Mouse (Mus musculus) kidney, adult 18-20 months (tissue): Measurements from ENCODE around the gene Tgif1.

Experiments
- DNase-seq: peaks from one replicate; pipeline ENCODE4 v3.0.0; 2021

Tgif1 gene

DNA sequence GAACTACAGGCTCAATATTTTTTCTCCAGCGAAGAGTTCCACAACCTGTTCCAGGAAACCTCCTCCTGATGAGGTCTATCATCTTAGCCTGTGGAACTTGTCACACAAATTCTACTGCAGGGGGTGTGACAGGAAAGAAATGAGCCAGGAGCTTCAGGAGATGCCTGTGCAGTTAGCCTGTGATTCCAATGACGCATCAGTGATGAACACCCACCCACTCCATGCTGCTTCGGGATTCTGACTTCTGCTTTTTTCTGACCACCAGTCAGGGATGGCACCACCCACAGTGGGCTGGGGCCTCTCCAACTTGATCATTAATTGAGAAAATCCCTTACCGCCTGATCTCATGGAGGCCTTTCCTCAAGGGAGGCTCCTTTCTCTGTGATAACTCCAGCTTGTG is 54.1 kb downstream of the Tgif1 start:
- DNase-seq, result no peak

- no peak for DNase-seq
Observed at GRCm38 (mm10) chr17:70797773-70798045, 55.6 kb downstream of the Tgif1 start.

GRCm38 (mm10) chr17:70796940-70797772 is 56.2 kb downstream of the Tgif1 start:
- no peak for DNase-seq

- no peak for DNase-seq
Observed at GRCm38 (mm10) chr17:70795196-70795595, 58.1 kb downstream of the Tgif1 start.

GRCm38 (mm10) chr17:70794722-70795121 is 58.6 kb downstream of the Tgif1 start:
- no peak for DNase-seq

DNA sequence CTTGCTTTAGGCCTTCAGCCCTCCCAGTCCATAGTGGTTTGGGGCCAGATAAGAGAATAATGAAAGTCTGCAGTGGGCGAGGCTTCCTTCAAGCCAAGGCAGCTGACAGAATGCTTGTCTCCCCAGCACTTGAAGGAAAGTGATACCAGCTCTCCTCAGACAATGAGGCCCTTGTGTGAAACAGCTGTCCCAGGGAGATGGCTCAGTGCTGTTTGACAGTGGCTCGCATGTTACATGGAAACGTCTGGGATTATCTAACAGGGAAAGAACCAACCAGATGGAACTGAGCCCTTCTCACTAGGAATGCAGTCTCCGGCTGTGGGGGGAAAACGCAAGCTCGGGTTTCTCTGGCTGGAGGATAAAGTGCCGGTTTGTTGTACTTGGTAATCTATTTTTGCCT is 59.1 kb downstream of the Tgif1 start:
- DNase-seq, result no peak
